Mouse (Mus musculus) embryo, embryonic 10 days (tissue): ENCODE data around the gene Atad5.
"Not testable (repeated sequence)": the region's sequence is repeated elsewhere in the genome, so short reads cannot be mapped to it uniquely, and the experiment has no call there.

Experiments
- DNase-seq: peaks from one replicate; pipeline ENCODE4 v3.0.0-alpha.2; 2015; ENCODE audit warnings: low spot score

The Atad5 gene

GRCm38 (mm10) chr11:80088917-80089816, at the start of gene Atad5:
Atad5 (plus strand) TSS chr11:80089400.
- peak; percentile 96 for DNase-seq

DNA sequence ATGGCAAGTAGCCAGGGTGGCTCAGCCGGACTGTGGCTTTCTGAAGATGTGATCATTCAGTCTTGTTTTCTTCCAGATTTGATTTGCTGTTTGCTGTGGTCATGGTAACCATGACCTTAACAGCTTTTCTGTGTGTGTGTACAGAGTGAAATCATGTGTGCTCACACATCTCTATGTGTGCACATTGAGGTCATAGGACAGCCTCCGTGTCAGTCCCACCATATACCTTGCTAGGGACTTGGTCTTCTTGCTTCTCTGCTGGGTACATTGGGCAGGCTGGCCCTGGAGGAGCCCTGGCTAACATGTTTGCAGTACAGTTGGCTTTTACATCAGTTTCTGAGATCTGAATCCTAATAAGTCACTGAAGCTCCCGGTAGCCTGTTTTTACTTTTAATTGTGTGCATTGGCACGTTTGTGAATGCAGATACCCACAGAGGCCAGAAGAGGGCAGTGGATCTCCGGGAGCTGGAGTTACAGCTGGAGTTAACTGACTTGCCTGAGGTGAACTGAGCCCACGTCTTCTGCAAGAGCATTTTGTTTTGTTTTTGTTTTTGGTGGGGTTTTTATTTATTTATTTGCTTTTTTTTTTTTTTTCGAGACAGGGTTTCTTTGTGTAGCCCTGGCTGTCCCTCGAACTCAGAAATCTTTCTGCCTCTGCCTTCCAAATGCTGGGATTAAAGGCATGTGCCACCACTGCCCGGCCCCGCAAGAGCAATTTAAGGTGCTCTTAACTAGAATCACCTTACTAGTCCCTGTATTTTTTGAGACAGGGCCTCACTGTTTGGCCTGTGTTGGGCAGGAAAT, 46.4 kb upstream of the Atad5 start:
- DNase-seq = peak; percentile 62

DNA sequence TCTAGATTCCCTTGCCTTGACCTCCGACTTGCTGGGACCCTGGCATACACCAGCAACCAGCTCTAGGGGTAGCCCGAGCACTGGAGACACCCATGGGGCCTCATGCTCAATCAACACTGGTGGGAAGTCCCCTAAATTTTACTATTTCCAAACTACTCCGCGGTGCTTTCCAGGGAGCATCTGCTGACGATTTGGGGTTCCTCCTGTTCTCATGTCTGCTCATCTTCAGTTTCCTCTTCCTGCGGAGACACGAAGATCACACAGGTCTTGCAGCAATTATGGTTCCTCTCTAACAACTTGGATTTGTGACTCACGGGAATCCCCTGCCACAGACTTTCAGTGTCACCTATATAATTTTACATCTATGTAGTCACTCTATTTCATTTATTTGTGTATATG, 45.8 kb upstream of the Atad5 start:
- no peak for DNase-seq

DNA sequence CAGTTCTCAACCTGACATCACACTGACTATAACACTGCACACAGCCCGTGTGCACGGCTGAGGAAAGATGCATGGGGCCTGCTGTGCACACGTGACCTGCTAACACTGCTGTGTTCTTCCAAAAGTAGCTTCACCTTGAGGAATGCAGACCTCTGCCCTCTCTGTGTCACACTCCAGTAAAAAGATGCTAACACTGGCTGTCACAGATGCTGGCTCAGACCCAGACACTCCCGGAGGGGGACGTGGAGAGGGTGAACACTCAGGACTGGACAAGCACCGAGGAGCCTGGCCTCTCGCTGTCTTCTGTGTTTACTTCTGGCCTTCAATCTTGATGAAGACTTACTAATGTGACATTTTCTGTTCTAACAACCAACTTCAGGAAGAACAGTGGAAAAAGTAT, 42.3 kb upstream of the Atad5 start:
- no peak for DNase-seq

- no peak for DNase-seq
Observed at GRCm38 (mm10) chr11:80050088-80050487, 39.1 kb upstream of the Atad5 start.

DNA sequence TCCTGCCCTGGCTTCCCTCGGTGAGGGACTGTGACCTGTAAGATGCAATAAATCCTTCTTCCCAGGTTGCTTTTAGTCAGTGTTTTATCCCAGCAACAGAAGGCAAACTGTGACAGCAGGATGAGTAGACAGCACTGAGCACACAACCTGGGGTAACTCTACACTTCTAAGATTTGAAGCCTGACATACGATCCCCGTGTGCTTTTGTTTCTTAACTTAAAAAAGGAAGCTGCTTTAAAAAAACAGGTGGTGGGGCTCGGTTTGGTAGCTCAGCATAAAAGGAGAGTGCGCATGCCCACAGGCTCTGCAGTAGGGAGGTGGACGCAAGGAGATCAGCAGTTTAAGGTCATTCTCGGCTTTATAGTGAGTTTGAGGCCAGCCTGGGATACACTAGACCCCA, 36.7 kb upstream of the Atad5 start:
- no peak for DNase-seq

DNA sequence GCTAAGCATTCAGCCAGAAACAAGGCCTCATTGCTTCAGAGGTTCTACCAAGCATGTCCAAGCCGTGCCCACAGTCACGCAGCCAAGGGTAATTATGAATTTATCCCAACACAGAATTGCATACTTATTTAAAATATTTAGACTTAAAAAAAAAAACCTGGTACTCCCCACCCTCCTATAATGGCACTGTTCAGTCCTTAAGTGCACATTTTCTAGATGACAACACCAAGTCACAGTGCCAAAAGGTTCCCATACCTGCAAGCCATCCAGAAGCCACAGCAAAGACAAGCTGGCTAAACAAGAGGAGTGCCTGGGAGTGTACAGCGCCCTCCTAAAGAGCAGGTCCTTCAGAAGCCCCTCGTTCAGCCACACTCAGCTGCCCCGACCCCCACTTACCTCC, 36.0 kb upstream of the Atad5 start:
- DNase-seq = no peak

DNA sequence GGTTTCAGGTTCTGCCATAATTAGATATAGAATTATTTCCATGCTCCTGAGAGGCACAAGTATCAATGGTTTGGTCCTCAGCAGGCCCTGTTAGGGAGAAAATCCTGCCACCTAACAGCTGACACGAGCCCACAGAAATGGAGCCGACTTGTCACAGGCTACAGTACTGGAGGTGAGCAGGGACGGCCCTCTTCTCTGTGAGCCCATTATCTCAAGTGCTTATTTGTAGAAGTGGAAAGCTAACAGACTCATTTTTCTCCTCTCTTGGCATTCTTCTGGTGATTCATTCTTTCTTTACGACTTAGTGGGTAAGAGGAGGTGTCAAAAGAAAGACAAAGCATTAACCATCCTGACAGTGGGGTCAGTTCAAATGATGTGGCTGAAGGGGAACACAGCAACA, 34.5 kb upstream of the Atad5 start:
- no peak for DNase-seq

DNA sequence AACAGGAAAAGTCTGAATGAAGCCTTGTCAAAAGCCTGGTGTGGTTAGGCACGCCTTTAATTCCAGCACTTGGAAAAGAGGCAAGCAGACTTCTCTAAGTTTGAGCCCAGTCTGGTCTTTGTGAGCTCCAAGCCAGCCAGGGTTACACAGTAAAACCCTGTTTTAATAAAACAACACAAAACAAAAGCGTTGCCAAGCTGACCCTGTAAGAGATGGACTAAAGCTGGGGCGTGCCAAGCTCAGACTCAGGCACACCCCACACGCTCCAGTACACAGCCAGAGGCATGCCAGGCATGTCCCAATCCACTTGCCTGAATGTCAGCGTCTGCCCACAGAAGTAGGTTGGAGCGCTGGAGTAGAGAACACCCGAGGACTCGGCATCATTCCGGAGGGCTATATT, 33.1 kb upstream of the Atad5 start:
- no peak for DNase-seq

DNA sequence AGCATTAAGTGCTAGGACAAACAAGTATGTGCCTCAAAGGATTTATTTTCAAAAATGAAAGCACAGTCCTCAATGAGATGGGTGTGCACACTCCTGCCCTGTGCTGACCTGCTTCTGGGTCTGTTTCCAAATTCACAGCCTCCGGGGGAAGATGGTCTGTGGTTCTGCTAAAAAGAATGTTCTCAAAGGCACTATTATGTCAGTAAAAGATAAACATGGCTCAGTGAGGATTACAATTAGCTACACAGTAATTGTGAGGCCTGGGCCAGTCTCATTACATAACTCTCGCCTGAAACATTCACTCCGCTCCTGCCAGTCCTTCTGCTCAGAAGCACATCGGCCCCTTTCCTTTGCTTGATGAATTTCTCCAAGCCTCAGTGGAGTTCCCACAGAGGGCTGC, 27.0 kb upstream of the Atad5 start:
- no peak for DNase-seq

- not testable (repeated sequence) for DNase-seq
Observed at GRCm38 (mm10) chr11:80066373-80066772, 22.8 kb upstream of the Atad5 start.

DNA sequence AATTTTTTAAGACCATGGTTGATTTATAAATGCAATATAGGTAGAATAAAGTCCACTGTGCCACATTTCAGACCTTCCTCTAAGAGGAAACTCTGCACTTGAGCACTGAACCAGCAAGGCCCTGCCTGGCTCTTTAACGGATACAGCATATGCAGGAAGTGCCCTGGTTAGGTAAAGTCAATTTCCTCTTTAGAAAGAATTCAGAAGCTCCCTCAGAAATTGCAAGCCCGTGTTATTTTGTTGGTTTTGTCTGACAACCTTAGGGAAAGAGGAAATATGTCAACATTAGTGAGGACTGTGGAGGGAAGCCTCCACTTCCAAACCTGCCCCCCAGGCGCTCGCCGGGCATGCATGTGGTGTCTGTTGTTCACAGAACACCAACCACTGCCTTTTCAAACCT, 21.6 kb upstream of the Atad5 start:
- no peak for DNase-seq

- no peak for DNase-seq
Observed at GRCm38 (mm10) chr11:80069815-80070214, 19.4 kb upstream of the Atad5 start.

GRCm38 (mm10) chr11:80071039-80071438, 18.2 kb upstream of the Atad5 start:
- no peak for DNase-seq

DNA sequence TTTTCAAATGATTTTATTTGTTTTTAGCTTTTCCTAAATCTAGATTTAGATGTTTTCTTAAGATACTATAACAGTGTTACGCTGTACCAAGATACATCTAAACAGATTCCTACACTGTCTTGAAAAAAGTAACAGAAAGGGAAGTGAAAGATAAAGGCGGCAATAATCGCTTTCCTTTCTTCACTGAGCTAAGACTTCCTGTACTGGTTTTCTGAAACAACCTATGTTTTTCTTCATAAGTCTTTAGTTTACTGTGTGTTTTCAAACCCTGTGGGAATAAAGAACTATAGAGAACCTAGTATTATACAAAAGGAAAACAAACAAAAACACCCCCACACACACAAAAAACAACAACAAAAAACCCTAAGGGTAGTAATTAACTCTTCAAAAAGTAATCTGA, 16.8 kb upstream of the Atad5 start:
- DNase-seq = no peak

DNA sequence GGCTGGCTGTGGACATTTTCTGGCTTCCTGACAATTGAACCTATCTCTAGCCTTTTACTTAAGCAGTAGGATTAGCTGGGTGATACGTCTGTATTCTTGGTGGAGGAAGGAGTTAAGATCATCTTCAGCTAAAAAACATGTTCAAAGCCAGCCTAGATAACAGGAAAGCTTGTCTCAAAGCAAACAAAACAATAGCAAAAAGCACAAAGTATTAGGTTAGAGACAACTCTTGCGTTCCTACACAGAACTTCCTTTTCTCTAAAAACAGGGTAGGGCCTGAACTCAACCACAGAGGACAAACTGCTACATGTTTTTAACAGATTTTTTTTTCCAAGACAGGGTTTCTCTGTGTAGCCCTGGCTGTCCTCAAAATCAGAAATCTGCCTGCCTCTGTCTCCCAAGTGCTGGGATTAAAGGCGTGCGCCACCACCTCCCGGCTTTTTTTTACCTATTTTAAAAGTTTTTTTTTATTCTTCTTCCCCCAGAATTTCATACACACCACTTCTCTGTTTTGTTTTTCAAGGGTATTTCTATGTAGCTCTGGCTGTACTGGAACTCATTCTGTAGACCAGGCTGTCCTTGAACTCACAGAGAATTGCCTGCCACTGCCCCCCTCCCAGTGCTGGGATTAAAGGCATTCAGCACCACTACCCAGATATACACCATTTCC, 13.5 kb upstream of the Atad5 start:
- no peak for DNase-seq

DNA sequence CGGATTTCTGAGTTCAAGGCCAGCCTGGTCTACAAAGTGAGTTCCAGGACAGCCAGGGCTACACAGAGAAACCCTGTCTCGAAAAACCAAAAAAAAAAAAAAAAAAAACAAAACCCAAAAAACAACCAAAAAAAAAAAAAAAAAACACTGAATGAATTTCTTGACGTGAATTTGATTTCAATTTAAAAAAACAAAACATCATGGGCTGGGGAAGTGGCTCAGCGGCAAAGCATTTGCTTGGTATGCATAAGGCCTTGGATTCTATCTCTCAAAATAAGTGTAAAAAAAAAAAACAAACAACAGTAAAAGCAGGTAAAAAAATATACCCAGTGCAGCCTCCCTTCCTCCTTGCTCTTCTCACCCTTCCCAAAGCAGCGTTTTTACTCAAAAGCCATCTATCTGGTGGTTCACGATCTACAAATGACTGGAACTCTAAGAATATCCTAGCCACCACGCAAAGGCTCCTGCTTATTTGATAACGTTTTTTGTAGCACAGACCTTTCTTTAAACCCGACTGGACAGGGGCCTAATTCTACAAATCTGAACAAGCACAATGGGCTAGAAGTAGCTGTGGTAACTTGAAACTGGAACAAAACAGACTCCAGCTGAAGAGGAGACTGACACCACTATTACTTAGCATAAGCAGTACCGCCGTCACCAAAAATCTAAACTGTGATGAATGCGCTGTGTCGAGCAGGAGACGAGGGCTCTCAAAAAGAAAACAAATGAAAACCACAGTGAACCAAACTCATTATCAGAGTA, 11.2 kb upstream of the Atad5 start:
- DNase-seq = no peak

DNA sequence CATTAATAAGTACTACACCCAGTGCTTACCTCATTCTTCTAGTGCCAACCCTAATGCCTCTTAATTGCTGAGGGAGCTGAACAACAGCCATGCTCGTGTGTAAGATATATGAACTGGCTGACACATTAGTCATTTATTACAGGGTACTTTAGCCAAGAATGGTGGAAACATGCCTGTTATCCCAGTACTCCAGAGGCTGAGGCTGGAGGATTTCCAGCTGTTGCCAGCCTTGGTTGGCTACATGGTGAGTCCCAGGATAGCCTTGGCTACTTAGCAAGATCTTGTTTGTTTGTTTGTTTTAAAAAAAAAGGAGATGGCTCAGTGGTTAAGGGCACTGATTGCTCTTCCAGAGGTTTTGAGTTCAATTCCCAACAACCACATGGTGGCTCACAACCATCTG, 10.4 kb upstream of the Atad5 start:
- DNase-seq = no peak

- DNase-seq = no peak
Observed at GRCm38 (mm10) chr11:80079751-80080150, 9.4 kb upstream of the Atad5 start.

DNA sequence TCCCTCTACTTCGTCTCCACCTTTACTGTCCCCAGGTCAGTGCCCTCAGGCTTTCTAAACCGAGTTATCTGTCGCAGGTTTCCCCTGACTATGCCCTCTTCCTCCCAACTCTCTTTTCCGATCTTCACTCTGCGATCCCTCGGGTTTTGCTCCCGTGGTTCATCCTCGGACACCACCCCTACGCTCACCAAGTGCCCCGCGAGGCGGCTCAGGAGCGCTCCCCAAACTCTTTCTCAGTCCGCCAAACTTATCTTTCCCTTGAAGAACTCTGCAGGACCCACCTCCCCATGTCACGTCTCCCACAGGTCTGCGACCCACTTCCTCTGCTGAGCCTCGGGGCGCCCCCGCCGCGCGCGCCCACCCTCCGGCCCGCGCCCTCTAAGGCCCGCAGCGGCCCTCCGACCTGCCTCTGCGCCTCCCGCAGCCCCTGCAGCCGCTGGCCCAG, 8.8 kb upstream of the Atad5 start:
- no peak for DNase-seq

DNA sequence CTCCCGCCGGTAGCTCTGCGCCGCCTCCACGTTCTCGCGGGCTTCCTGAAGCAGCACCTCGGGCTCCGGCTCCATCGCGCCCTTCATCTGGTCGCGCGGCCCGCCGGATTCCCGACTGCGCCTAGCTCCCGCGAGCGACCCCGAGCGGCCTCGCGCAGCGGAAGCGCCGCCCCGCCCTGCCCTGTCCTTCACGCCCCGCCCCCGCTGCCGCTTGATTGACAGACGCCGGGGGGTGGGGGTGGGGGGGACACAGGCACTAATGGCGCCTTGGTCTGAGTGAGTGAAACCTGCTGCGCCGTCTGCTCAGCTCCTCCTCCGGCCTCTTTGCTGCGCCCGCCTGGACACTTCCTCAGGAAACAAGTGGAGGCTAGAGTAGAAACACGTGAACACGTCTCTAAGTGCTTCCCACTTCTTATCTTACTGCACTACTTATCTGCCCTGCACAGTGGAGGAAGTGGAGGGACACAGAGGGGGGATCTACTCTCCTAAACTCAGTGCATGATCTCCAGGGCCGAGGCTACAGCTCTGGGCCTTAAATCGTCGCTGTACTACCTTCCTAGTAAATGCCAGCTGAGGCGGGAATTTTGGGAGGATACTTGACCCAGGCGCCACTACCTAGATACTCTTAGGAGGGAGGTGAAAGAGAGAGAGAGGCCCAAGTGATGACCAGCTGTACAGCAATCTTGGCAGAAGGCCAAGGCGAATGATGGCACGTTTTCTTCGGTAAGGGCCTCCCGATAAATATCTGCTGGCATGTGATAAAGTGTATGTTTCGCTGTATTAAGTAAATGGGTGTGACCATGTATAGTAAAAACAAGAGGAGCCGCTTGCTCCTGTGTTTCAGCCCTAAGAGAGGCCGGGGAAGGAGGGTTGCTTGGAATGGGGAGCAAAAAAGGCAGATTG, 8.1 kb upstream of the Atad5 start, which contains the start of gene Crlf3:
Gene Crlf3 (minus strand): TSS at position 166 of the 903 bp plus-strand sequence.
- peak; percentile 93 for DNase-seq
